Mouse (Mus musculus): ENCODE data around the gene Arid5b.

DNA sequence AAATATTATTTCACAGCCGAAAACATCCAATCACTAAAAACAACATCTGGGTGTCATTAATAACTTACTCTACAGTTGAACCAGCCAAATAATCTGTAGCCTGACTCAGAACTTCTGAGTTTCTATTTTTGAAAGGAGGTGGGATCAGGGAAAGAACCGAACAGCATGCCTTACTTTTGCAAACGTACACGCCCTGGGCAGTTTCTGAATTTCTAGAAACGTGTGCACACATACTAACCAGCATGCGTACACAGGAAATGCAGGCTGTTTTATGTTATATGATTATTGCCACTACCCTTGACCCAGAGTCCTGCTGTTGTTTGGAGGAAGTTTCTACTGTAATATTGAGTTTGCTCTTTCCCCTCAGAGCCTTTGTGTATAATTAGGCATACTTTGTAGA lies 109.9 kb downstream of the Arid5b start:
- no peak for TF ChIP-seq EP300 (IDR thresholded peaks at IDR 0.05; ENCODE audit: low read depth)
- TF ChIP-seq CTCF (IDR thresholded peaks at IDR 0.05; ENCODE audit: low read depth) = no peak

Data from liver, postnatal 0 days (tissue).